Mouse (Mus musculus): ENCODE measurements around the gene Dhrs13. TPM values are rescaled to one million over a fixed set of nuclear protein-coding genes. Genes with fewer than 3 reads are reported as not detected.

The Dhrs13 gene
- total RNA-seq, 1 experiment: 20.2 TPM

DNA sequence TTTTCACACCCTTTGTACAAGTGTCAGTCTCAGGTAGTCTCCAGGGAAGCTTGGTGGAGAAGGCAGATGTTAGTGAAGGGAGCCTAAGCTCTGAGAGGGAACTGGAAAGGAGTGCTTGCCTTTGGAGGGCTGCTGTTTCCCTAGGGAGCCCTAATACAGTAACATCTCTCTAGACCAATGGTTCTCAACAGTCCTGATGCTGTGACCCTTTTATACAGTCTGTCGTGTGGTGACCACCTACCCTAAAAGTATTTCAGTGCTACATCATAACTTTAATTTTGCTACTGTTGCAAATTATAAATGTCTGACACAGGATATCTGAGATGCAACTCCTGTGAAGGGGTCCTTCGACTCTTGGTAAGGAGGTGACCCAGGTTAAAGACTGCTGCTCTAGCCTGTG lies 1.5 kb upstream of the Dhrs13 start:
- H3K36me3 ChIP-seq (ENCODE audit: control insufficient read depth, insufficient read depth, low read length, poor library complexity, severe bottlenecking): peaks cover 25% of the 10 kb centered on the region
- H3K9me3 ChIP-seq (ENCODE audit: control insufficient read depth, insufficient read depth, low read depth, low read length): no peaks in the 10 kb centered on the region

DNA sequence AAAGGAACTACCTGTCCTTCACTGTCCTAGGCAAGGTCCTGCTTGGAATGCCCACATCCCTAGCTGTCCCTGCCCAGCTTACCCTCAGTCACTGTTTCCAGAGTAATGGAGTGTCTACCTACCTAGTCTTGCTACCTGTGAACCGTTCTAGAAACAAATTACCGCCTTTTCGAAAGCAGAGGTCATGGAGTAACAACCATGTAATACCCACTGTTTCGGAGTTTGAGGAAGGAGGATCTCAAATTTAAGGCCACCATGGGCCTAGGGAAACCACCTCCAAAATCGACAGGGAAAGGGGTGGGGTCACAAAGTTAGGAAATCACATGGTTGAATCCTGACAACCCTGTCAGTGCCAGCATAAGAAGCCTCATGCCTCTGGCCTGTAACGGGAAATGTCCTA lies 691 bp upstream of the Dhrs13 start:
- no peak for DNase-seq (ENCODE audit: low read depth, low spot score)
- TF ChIP-seq CHD2 (IDR thresholded peaks at IDR 0.05; ENCODE audit: low read depth, low read length) (no peak), ZNF384 (IDR thresholded peaks at IDR 0.05; ENCODE audit: low read depth, low read length) (no peak), ZC3H11A (IDR thresholded peaks at IDR 0.05; ENCODE audit: borderline replicate concordance, low read depth, low read length) (no peak), MAFK (IDR thresholded peaks at IDR 0.05; ENCODE audit: insufficient read depth, low read depth, low read length) (no peak), HCFC1 (IDR thresholded peaks at IDR 0.05; ENCODE audit: borderline replicate concordance, insufficient read depth, low read length) (no peak)
- H3K27ac ChIP-seq (ENCODE audit: insufficient read depth, low read depth, low read length, poor library complexity, severe bottlenecking): no peak overlapping the region
- H3K9me3 ChIP-seq (ENCODE audit: control insufficient read depth, insufficient read depth, low read depth, low read length): no peaks in the 10 kb centered on the region
- H3K4me3 ChIP-seq (ENCODE audit: insufficient read depth in 1 of 2, low read depth in 1 of 2, low read length in 2 of 2, poor library complexity in 1 of 2, severe bottlenecking in 1 of 2): peak overlapping the region; percentile 34 to 68; a peak in 3 of 4 replicates
- peaks cover 1 to 3% of the 10 kb centered on the region in 2 experiments; a peak in 2 of 4 replicates for H3K4me1 ChIP-seq (ENCODE audit: control insufficient read depth in 2 of 2, insufficient read depth in 2 of 2, low read length in 2 of 2, poor library complexity in 1 of 2)
- H3K36me3 ChIP-seq (ENCODE audit: control insufficient read depth, insufficient read depth, low read length, poor library complexity, severe bottlenecking): peaks cover 23% of the 10 kb centered on the region
- H3K9ac ChIP-seq (ENCODE audit: insufficient read depth, low read depth, low read length, poor library complexity, severe bottlenecking): peak overlapping the region; percentile 38; the same call in 1 of the 2 replicates
- in situ Hi-C loops (cut with MboI; ENCODE audit: low sequenced_read_pairs in 2 of 2, unreplicated experiment in 2 of 2): no loop called here

More for the DNA sequence above, 1.5 kb upstream of the Dhrs13 start:
- Histone ChIP-seq H3K4me1 (ENCODE audit: control insufficient read depth in 2 of 2, insufficient read depth in 2 of 2, low read length in 2 of 2, poor library complexity in 1 of 2) (peaks cover 1 to 3% of the 10 kb centered on the region in 2 experiments; a peak in 2 of 4 replicates), H3K9ac (ENCODE audit: insufficient read depth, low read depth, low read length, poor library complexity, severe bottlenecking) (no peak overlapping the region), H3K27ac (ENCODE audit: insufficient read depth, low read depth, low read length, poor library complexity, severe bottlenecking) (no peak overlapping the region), H3K4me3 (ENCODE audit: insufficient read depth in 1 of 2, low read depth in 1 of 2, low read length in 2 of 2, poor library complexity in 1 of 2, severe bottlenecking in 1 of 2) (no peak overlapping the region)
- no peak for DNase-seq (ENCODE audit: low read depth, low spot score)
- in situ Hi-C loops (cut with MboI; ENCODE audit: low sequenced_read_pairs in 2 of 2, unreplicated experiment in 2 of 2): no loop called here
- TF ChIP-seq CHD2 (IDR thresholded peaks at IDR 0.05; ENCODE audit: low read depth, low read length): no peak
- no peak for TF ChIP-seq MAFK (IDR thresholded peaks at IDR 0.05; ENCODE audit: insufficient read depth, low read depth, low read length)
- TF ChIP-seq ZNF384 (IDR thresholded peaks at IDR 0.05; ENCODE audit: low read depth, low read length): no peak

DNA sequence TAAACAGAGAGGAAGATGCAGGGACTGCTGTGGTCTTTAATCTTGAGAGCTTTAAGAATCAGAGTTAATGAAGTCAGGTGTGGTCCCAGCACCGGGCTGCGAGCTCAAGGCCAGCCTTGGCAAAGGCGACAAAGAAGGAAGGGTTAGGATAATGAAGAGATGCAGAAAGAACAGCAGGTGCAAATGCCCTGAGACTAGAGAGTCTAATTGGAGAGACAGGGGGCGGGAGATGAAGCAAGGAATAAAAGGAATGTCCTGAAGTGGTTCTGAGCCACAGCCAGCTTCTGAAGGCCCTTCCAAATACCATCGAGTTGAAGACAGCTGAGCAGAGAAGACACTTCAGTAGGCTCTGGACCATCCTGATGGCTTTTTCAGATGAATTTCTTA lies 722 bp downstream of the Dhrs13 start:
- peak; percentile 17 for DNase-seq (ENCODE audit: low read depth, low spot score)
- peak overlapping the region; percentile 72 for H3K9ac ChIP-seq (ENCODE audit: insufficient read depth, low read depth, low read length, poor library complexity, severe bottlenecking)
- peaks cover 18% of the 10 kb centered on the region for H3K36me3 ChIP-seq (ENCODE audit: control insufficient read depth, insufficient read depth, low read length, poor library complexity, severe bottlenecking)
- peaks cover 3 to 4% of the 10 kb centered on the region in 2 experiments; a peak in 3 of 4 replicates for H3K4me1 ChIP-seq (ENCODE audit: control insufficient read depth in 2 of 2, insufficient read depth in 2 of 2, low read length in 2 of 2, poor library complexity in 1 of 2)
- peak overlapping the region; percentile 62 to 68 for H3K4me3 ChIP-seq (ENCODE audit: insufficient read depth in 1 of 2, low read depth in 1 of 2, low read length in 2 of 2, poor library complexity in 1 of 2, severe bottlenecking in 1 of 2)
- H3K27ac ChIP-seq (ENCODE audit: insufficient read depth, low read depth, low read length, poor library complexity, severe bottlenecking): no peak overlapping the region
- H3K9me3 ChIP-seq (ENCODE audit: control insufficient read depth, insufficient read depth, low read depth, low read length): no peaks in the 10 kb centered on the region
- TF ChIP-seq MAFK (IDR thresholded peaks at IDR 0.05; ENCODE audit: insufficient read depth, low read depth, low read length) (no peak), HCFC1 (IDR thresholded peaks at IDR 0.05; ENCODE audit: borderline replicate concordance, insufficient read depth, low read length) (peak; percentile 19; the same call in 1 of the 2 replicates)
- in situ Hi-C loops (cut with MboI; ENCODE audit: low sequenced_read_pairs in 2 of 2, unreplicated experiment in 2 of 2): no loop called here

DNA sequence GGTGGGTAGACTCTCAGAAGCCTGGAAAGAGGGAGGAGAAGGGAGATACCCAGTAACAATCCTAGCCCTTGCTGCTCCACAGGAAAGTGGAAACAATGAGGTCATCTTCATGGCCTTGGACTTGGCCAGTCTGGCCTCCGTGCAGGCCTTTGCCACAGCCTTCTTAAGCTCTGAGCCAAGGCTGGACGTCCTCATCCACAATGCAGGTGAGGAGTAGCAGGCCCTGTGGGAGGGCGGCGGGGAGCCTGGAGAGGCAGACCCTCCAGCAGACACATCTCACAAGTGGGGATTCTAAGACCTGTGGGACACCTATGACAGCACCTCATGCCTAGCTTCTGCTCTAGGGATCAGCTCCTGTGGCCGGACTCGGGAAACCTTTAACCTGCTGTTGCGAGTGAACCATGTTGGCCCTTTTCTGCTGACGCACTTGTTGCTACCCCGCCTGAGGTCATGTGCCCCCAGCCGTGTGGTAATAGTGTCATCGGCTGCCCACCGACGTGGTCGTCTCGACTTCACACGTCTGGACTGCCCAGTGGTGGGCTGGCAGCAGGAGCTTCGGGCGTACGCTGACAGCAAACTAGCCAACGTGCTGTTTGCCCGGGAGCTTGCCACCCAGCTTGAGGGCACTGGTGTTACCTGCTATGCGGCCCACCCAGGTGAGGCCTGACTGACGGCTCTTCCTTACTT lies 2.0 kb downstream of the Dhrs13 start:
- peaks cover 3 to 6% of the 10 kb centered on the region in 2 experiments; a peak in 3 of 4 replicates for H3K4me1 ChIP-seq (ENCODE audit: control insufficient read depth in 2 of 2, insufficient read depth in 2 of 2, low read length in 2 of 2, poor library complexity in 1 of 2)
- in situ Hi-C loops (cut with MboI; ENCODE audit: low sequenced_read_pairs in 2 of 2, unreplicated experiment in 2 of 2): no loop called here
- H3K4me3 ChIP-seq (ENCODE audit: insufficient read depth in 1 of 2, low read depth in 1 of 2, low read length in 2 of 2, poor library complexity in 1 of 2, severe bottlenecking in 1 of 2): no peak overlapping the region

More for the DNA sequence above, 2.0 kb downstream of the Dhrs13 start:
- TF ChIP-seq ZNF384 (IDR thresholded peaks at IDR 0.05; ENCODE audit: low read depth, low read length) (no peak), HCFC1 (IDR thresholded peaks at IDR 0.05; ENCODE audit: borderline replicate concordance, insufficient read depth, low read length) (no peak), MAFK (IDR thresholded peaks at IDR 0.05; ENCODE audit: insufficient read depth, low read depth, low read length) (no peak), ZC3H11A (IDR thresholded peaks at IDR 0.05; ENCODE audit: borderline replicate concordance, low read depth, low read length) (no peak), CHD2 (IDR thresholded peaks at IDR 0.05; ENCODE audit: low read depth, low read length) (no peak)
- no peak for DNase-seq (ENCODE audit: low read depth, low spot score)
- peaks cover 7% of the 10 kb centered on the region for H3K36me3 ChIP-seq (ENCODE audit: control insufficient read depth, insufficient read depth, low read length, poor library complexity, severe bottlenecking)
- no peak overlapping the region for H3K27ac ChIP-seq (ENCODE audit: insufficient read depth, low read depth, low read length, poor library complexity, severe bottlenecking)
- no peaks in the 10 kb centered on the region for H3K9me3 ChIP-seq (ENCODE audit: control insufficient read depth, insufficient read depth, low read depth, low read length)
- no peak overlapping the region for H3K9ac ChIP-seq (ENCODE audit: insufficient read depth, low read depth, low read length, poor library complexity, severe bottlenecking)
